ENCODE assay signal across 16 mouse cellular contexts in the genomic region with DNA sequence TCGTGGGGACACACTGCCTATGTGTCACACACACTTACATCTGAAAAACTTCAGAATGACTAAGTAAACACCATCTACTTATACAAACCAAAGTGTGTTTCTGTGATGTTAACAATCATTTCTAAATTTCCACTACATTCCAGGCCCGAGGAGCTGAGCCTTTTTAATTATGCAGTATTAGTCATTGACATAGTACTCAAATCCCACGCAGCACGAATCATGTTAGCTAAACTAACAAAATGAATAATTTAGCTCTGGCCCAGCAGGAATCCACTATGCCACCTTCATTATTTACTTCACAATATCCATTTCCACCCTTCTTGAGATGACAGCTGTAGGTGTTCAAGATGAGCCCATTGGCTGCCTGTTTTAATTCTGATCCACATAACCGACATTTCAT.
DNase-seq lines count a peak whose midpoint lies in the region; TF ChIP-seq lines count a peak whose summit lies in the region.
"Had no signal": no experiment of that assay in that cellular context is flagged by ENCODE, and none has a peak within 500 bp of the region (broad histone marks: within the 10 kb centered on the region; RNA-seq: fewer than 3 reads in every experiment).

No protein-coding gene starts in this region.

- DNase-seq in layer of hippocampus, adult 2 months (ENCODE audit: low spot score in 2 of 2): no peak
- DNase-seq in layer of hippocampus, adult 9-10 months (ENCODE audit: low spot score): no peak
- peak; percentile 26 for DNase-seq in right cerebral cortex, adult 18-20 months
- DNase-seq in right cerebral cortex, adult 2 months (ENCODE audit: low spot score in 2 of 2): no peak
- peak; percentile 42 for DNase-seq in brain, adult 2 months (ENCODE audit: low read depth, low spot score)
- DNase-seq in cerebellum, adult 11 months: no peak
- DNase-seq in urinary bladder, postnatal 25 days (ENCODE audit: low spot score): no peak
- DNase-seq: adrenal gland, postnatal 14 days; cerebellum, adult 8-10 months; cerebellum, postnatal 14 days; embryo, embryonic 11 days; gastrocnemius, postnatal 36 days had no signal

- no peak for TF ChIP-seq CTCF in layer of hippocampus, adult 2 months (conservative IDR thresholded peaks at IDR 0.05)

- no peak overlapping the region for H3K4me3 ChIP-seq in layer of hippocampus, adult 2 months
- H3K4me3 ChIP-seq: embryonic facial prominence, embryonic 15.5 days; forebrain, embryonic 15.5 days; heart, embryonic 12.5 days; hindbrain, embryonic 10.5 days had no signal

- peak overlapping the region; percentile 11; the same call in 1 of the 2 replicates for H3K27ac ChIP-seq in layer of hippocampus, adult 2 months
- H3K27ac ChIP-seq: embryonic facial prominence, embryonic 15.5 days; forebrain, embryonic 15.5 days; hindbrain, embryonic 10.5 days had no signal

Comparison
In these comparisons a context has a peak if more than half of its experiments do, and no peak if none do; other contexts are left out.
1. DNase-seq: peak in right cerebral cortex, adult 18-20 months (single experiment) and brain, adult 2 months (single experiment); none in layer of hippocampus, adult 2 months (0 of 2), layer of hippocampus, adult 9-10 months (single experiment), right cerebral cortex, adult 2 months (0 of 2), cerebellum, adult 11 months (single experiment) and urinary bladder, postnatal 25 days (single experiment).